Mouse (Mus musculus): ENCODE measurements around the gene Ube2r2. TPM values are rescaled to one million over a fixed set of nuclear protein-coding genes. Genes with fewer than 3 reads are reported as not detected.

The Ube2r2 gene
- total RNA-seq, 2 experiments from 2014 or later, result 152 to 193 TPM

DNA sequence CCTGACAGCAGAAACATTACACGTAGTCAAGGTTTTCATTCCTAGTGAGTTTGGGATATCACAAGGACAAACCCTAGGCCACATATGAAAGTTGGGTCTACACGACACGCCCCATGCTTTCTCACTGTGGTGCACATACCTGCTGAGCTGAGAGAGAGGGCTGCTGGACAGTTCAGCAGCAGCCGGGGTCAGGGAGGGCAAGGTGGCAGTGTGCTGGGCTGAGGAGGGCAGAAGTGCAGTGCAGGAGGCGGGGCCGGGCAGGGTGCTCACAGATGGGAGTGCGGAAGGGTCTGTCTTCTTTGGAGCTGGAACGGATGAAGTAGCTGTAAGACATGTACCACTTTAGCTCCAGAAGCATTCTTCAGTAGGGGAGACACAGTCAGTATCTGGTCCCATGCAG lies 66.6 kb downstream of the Ube2r2 start:
- no peak overlapping the region for H3K4me3 ChIP-seq
- no peak overlapping the region for H3K27ac ChIP-seq
- no peak for TF ChIP-seq CTCF (IDR thresholded peaks at IDR 0.05)
- intact Hi-C loops (cut with DNase I), result no loop called here
- no peak for DNase-seq

- no peak for DNase-seq
- no peak for TF ChIP-seq CTCF (IDR thresholded peaks at IDR 0.05)
- H3K4me3 ChIP-seq, result no peak overlapping the region
- intact Hi-C loops (cut with DNase I), result no loop called here
- no peak overlapping the region for H3K27ac ChIP-seq
Observed at GRCm38 (mm10) chr4:41205751-41206150, 70.2 kb downstream of the Ube2r2 start.

- Histone ChIP-seq H3K27ac (no peak overlapping the region), H3K4me3 (no peak overlapping the region)
- intact Hi-C loops (cut with DNase I), result no loop called here
- DNase-seq, result no peak
- no peak for TF ChIP-seq CTCF (IDR thresholded peaks at IDR 0.05)
Observed at GRCm38 (mm10) chr4:41208050-41208449, 72.5 kb downstream of the Ube2r2 start.

DNA sequence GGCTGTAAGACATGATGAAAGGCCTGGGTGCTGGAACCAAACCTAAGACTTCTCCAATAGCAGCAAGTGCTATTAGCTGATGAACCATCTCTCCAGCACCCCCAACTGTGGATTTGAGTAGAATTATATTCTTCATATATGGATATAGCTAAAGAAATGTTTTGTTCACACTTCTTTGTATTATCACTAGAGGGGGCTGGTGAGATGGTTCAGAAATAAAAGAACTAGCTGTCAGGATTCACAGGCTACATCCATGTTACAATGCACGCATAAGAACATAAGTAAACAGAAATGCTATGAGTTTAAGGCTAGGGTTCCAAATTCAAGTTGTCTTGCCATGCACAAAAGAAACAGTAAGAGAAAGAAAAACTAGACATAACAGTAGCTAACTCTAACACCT lies 89.9 kb downstream of the Ube2r2 start:
- Histone ChIP-seq H3K27ac (no peak overlapping the region), H3K4me3 (no peak overlapping the region)
- intact Hi-C loops (cut with DNase I), result loop anchor here (1.0 to 2.0 kb wide), 2 partner anchors 61 to 165 kb away; no protein-coding TSS in a partner anchor
- no peak for DNase-seq
- peak; percentile 58 for TF ChIP-seq CTCF (IDR thresholded peaks at IDR 0.05)

DNA sequence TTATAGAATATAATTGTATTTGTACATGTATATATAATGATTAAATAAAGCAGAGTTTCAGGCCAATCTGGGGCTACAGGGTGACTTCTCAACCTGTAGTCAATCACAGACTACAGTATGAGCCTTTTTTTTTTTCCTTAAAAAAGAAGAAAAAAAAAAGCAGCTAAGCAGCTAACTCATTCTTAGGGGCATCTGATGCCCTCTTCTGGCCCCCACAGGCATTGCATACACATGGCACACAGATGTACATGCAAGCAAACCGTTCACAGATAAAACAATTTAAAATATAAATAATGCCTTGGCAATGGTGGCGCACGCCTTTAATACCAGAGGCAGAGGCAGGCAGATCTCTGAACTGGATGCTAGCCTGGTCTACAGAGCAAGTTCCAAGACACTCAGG lies 90.8 kb downstream of the Ube2r2 start:
- no peak overlapping the region for H3K4me3 ChIP-seq
- TF ChIP-seq CTCF (IDR thresholded peaks at IDR 0.05), result peak; percentile 83
- DNase-seq, result peak; percentile 59
- H3K27ac ChIP-seq, result no peak overlapping the region
- intact Hi-C loops (cut with DNase I), result no loop called here

GRCm38 (mm10) chr4:41235621-41236020 lies 100.1 kb downstream of the Ube2r2 start:
- intact Hi-C loops (cut with DNase I), result no loop called here
- Histone ChIP-seq H3K4me3 (no peak overlapping the region), H3K27ac (no peak overlapping the region)
- TF ChIP-seq CTCF (IDR thresholded peaks at IDR 0.05), result no peak
- no peak for DNase-seq

DNA sequence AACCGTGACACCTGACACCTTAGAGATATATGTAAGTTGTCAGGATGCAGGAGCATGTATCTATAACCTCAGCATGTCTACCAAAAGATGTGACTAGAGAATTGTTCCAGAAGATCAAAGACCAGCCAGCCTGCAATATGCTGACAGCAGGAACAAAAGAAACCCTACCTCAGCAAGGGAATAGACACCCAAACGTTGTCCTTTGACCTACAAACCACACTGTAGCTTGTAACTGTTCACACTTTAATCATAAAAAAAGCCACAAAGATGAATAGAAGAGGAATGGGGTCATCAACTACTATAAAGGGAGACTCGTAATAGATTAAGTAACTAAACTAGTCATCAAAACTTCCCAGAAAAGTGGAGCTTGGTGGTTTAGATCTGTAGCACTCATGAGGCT lies 105.4 kb downstream of the Ube2r2 start:
- Histone ChIP-seq H3K4me3 (no peak overlapping the region), H3K27ac (no peak overlapping the region)
- no peak for DNase-seq
- intact Hi-C loops (cut with DNase I), result no loop called here
- TF ChIP-seq CTCF (IDR thresholded peaks at IDR 0.05), result no peak

Other genes with a start within 250 kb of the Ube2r2 start
- not detected for gene Spink4, start 215.7 kb upstream of the Ube2r2 start, total RNA-seq (2021)
- gene Bag1, start 187.4 kb upstream of the Ube2r2 start, total RNA-seq (2021), result 100 to 1,000 TPM; 201 to 232 TPM
- 10 to 100 TPM; 19.8 to 24.3 TPM for gene Chmp5, start 187.3 kb upstream of the Ube2r2 start, total RNA-seq (2021)
- 10 to 100 TPM; 22.6 to 22.7 TPM for gene Nfx1, start 164.8 kb upstream of the Ube2r2 start, total RNA-seq (2021)
- 10 to 100 TPM in 1 of 2 experiments, 1 to 10 TPM in 1; 9.3 to 11.2 TPM for gene Aqp7, start 87.6 kb upstream of the Ube2r2 start, total RNA-seq (2021)
- gene Aqp3, start 37.6 kb upstream of the Ube2r2 start, total RNA-seq (2021), result not detected
- 10 to 100 TPM; 13.9 to 17.5 TPM for gene Nol6, start 11.3 kb upstream of the Ube2r2 start, total RNA-seq (2021)
- gene Ubap2, start 139.4 kb downstream of the Ube2r2 start, total RNA-seq (2021), result 10 to 100 TPM; 96.3 to 96.7 TPM
- 10 to 100 TPM; 27.3 to 28.9 TPM for gene Dcaf12, start 179.1 kb downstream of the Ube2r2 start, total RNA-seq (2021)
- gene Ubap1, start 213.3 kb downstream of the Ube2r2 start, total RNA-seq (2021), result 10 to 100 TPM; 35.7 to 39.2 TPM

Measured in gastrocnemius, adult 2 months (tissue).